In the genomic region with DNA sequence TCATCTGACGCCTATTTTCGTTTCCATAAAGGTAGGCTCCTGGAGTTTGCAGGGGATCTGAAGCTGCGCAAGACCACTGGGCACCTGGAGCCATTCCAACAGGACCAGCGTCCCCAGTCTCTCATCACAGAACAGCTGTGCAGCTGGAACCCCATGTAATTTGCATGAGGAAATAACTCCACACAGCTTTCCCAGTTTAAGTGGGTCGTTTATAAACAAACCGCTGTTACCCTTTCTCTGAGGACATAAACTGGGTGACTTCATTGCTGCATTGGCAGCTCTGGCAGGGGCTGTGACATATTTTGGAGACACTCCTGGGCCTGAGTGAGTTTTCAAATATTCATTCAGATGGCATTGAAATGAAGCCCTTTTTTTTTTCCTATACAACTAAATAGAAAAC, we compare ENCODE assay signal across 21 mouse cellular contexts.
DNase-seq lines count a peak whose midpoint lies in the region; ATAC-seq and TF ChIP-seq lines count a peak whose summit lies in the region.
"Had no signal": no experiment of that assay in that cellular context is flagged by ENCODE, and none has a peak within 500 bp of the region (broad histone marks: within the 10 kb centered on the region; RNA-seq: fewer than 3 reads in every experiment).

No protein-coding gene starts in this region.

- H3K9ac ChIP-seq in hindbrain, postnatal 0 days (replicated peaks; ENCODE audit: low read length), result no peak overlapping the region
- H3K9ac ChIP-seq in hindbrain, embryonic 12.5 days, result no peak overlapping the region
- no peak overlapping the region for H3K9ac ChIP-seq in neural tube, embryonic 14.5 days (replicated peaks; ENCODE audit: low read depth, low read length)
- H3K9ac ChIP-seq: embryonic facial prominence, embryonic 13.5 days; embryonic facial prominence, embryonic 15.5 days; forebrain, embryonic 13.5 days had no signal

- no peaks in the 10 kb centered on the region for H3K4me1 ChIP-seq in hindbrain, postnatal 0 days (ENCODE audit: insufficient read depth, low read length)
- H3K4me1 ChIP-seq in hindbrain, embryonic 12.5 days, result no peaks in the 10 kb centered on the region
- H3K4me1 ChIP-seq in neural tube, embryonic 14.5 days (ENCODE audit: control insufficient read depth, insufficient read depth, low read length), result peaks cover 4% of the 10 kb centered on the region; the same call in 1 of the 2 replicates
- no peaks in the 10 kb centered on the region for H3K4me1 ChIP-seq in kidney, adult 2 months (ENCODE audit: control insufficient read depth, insufficient read depth, low read length)
- H3K4me1 ChIP-seq: embryonic facial prominence, embryonic 13.5 days; embryonic facial prominence, embryonic 15.5 days; forebrain, embryonic 13.5 days had no signal

- 71% methylated on average over 6 of the region's 6 CpGs for WGBS in hindbrain, postnatal 0 days
- WGBS in hindbrain, embryonic 12.5 days, result 88% methylated on average over 6 of the region's 6 CpGs
- WGBS in neural tube, embryonic 14.5 days, result 47% methylated on average over 6 of the region's 6 CpGs
- WGBS in kidney, adult 2 months, result 75% methylated on average over 6 of the region's 6 CpGs

- no peaks in the 10 kb centered on the region for H3K9me3 ChIP-seq in hindbrain, postnatal 0 days (ENCODE audit: low read length)
- H3K9me3 ChIP-seq in hindbrain, embryonic 12.5 days (replicated peaks), result no peaks in the 10 kb centered on the region
- no peaks in the 10 kb centered on the region for H3K9me3 ChIP-seq in neural tube, embryonic 14.5 days (ENCODE audit: control insufficient read depth, low read length)
- H3K9me3 ChIP-seq: embryonic facial prominence, embryonic 13.5 days; embryonic facial prominence, embryonic 15.5 days; forebrain, embryonic 13.5 days had no signal

- no peak overlapping the region for H3K27ac ChIP-seq in hindbrain, postnatal 0 days
- H3K27ac ChIP-seq in hindbrain, embryonic 12.5 days, result no peak overlapping the region
- H3K27ac ChIP-seq in neural tube, embryonic 14.5 days (ENCODE audit: low read depth, low read length), result no peak overlapping the region
- H3K27ac ChIP-seq in kidney, adult 2 months (ENCODE audit: insufficient read depth, low read depth, low read length), result no peak overlapping the region
- H3K27ac ChIP-seq: embryonic facial prominence, embryonic 13.5 days; embryonic facial prominence, embryonic 15.5 days; forebrain, embryonic 13.5 days had no signal

- no peak for TF ChIP-seq POLR2A in brain, embryonic 14.5 days (IDR thresholded peaks at IDR 0.05; ENCODE audit: borderline replicate concordance, extremely low read depth, insufficient read depth, insufficient read length, poor library complexity, severe bottlenecking)
- no peak for TF ChIP-seq POLR2A in kidney, adult 2 months (IDR thresholded peaks at IDR 0.05; ENCODE audit: low read depth, low read length)

- ATAC-seq in hindbrain, postnatal 0 days, result no peak
- no peak for ATAC-seq in hindbrain, embryonic 12.5 days (ENCODE audit: low FRiP score)
- peak; percentile 80 for ATAC-seq in neural tube, embryonic 14.5 days (ENCODE audit: low read depth)
- ATAC-seq: forebrain, embryonic 13.5 days; forebrain, embryonic 16.5 days had no signal

- no peak overlapping the region for H3K4me3 ChIP-seq in hindbrain, postnatal 0 days (ENCODE audit: low read length)
- H3K4me3 ChIP-seq in hindbrain, embryonic 12.5 days, result no peak overlapping the region
- H3K4me3 ChIP-seq in neural tube, embryonic 14.5 days (ENCODE audit: low read depth, low read length), result no peak overlapping the region
- no peak overlapping the region for H3K4me3 ChIP-seq in kidney, adult 2 months (ENCODE audit: insufficient read depth, low read depth, low read length)
- H3K4me3 ChIP-seq: embryonic facial prominence, embryonic 13.5 days; embryonic facial prominence, embryonic 15.5 days; erythroblast, embryonic 14.5 days; forebrain, embryonic 13.5 days had no signal

- no peak for TF ChIP-seq CTCF in hindbrain, postnatal 0 days (IDR thresholded peaks at IDR 0.05; ENCODE audit: low read depth)
- no peak for TF ChIP-seq CTCF in brain, embryonic 14.5 days (IDR thresholded peaks at IDR 0.05; ENCODE audit: borderline replicate concordance, extremely low read depth, insufficient read depth, insufficient read length)
- TF ChIP-seq CTCF in kidney, adult 2 months (conservative IDR thresholded peaks at IDR 0.05; ENCODE audit: insufficient read depth, insufficient read length, low read depth, low read length), result no peak

- no peak overlapping the region for H3K4me2 ChIP-seq in hindbrain, postnatal 0 days (ENCODE audit: low read depth, low read length)
- no peak overlapping the region for H3K4me2 ChIP-seq in hindbrain, embryonic 12.5 days (replicated peaks)
- H3K4me2 ChIP-seq in neural tube, embryonic 14.5 days (ENCODE audit: low read depth, low read length), result no peak overlapping the region
- H3K4me2 ChIP-seq: embryonic facial prominence, embryonic 13.5 days; embryonic facial prominence, embryonic 15.5 days; forebrain, embryonic 13.5 days had no signal

- no peaks in the 10 kb centered on the region for H3K27me3 ChIP-seq in hindbrain, postnatal 0 days (ENCODE audit: insufficient read depth, low read length)
- no peaks in the 10 kb centered on the region for H3K27me3 ChIP-seq in hindbrain, embryonic 12.5 days
- no peaks in the 10 kb centered on the region for H3K27me3 ChIP-seq in neural tube, embryonic 14.5 days (ENCODE audit: control insufficient read depth, insufficient read depth, low read length)
- H3K27me3 ChIP-seq in kidney, adult 2 months (replicated peaks; ENCODE audit: control insufficient read depth, insufficient read depth, low read length), result no peaks in the 10 kb centered on the region
- H3K27me3 ChIP-seq: embryonic facial prominence, embryonic 13.5 days; embryonic facial prominence, embryonic 15.5 days; forebrain, embryonic 13.5 days had no signal

- no peaks in the 10 kb centered on the region for H3K36me3 ChIP-seq in hindbrain, postnatal 0 days (ENCODE audit: insufficient read depth, low read length)
- no peaks in the 10 kb centered on the region for H3K36me3 ChIP-seq in hindbrain, embryonic 12.5 days
- no peaks in the 10 kb centered on the region for H3K36me3 ChIP-seq in neural tube, embryonic 14.5 days (ENCODE audit: control insufficient read depth, insufficient read depth, low read length)
- no peaks in the 10 kb centered on the region for H3K36me3 ChIP-seq in kidney, adult 2 months (ENCODE audit: control insufficient read depth, insufficient read depth, low read length)
- H3K36me3 ChIP-seq: embryonic facial prominence, embryonic 13.5 days; embryonic facial prominence, embryonic 15.5 days had no signal

- DNase-seq in hindbrain, postnatal 0 days (ENCODE audit: low spot score), result peak; percentile 3
- DNase-seq in right cerebral cortex, postnatal 10 days (ENCODE audit: low spot score in 2 of 2), result peak; percentile 26 to 32
- no peak for DNase-seq in right cerebral cortex, postnatal 25 days
- DNase-seq in brain, embryonic 14.5 days (ENCODE audit: low read depth), result peak; percentile 12
- DNase-seq in kidney, adult 2 months, result no peak
- DNase-seq in layer of hippocampus, adult 8-10 months (ENCODE audit: low spot score in 2 of 2), result no peak
- DNase-seq: adrenal gland, adult 2 months; adrenal gland, postnatal 10 days; adrenal gland, postnatal 25 days; cerebellum, adult 11-12 months; cerebellum, adult 2 months; cerebellum, adult 9-10 months; cerebellum, postnatal 25 days; embryo, embryonic 11 days had no signal

Comparison
In these comparisons a context has a peak if more than half of its experiments do, and no peak if none do; other contexts are left out.
1. DNase-seq: peak in hindbrain, postnatal 0 days (single experiment), right cerebral cortex, postnatal 10 days (2 of 2) and brain, embryonic 14.5 days (single experiment); none in right cerebral cortex, postnatal 25 days (single experiment), kidney, adult 2 months (single experiment) and layer of hippocampus, adult 8-10 months (0 of 2).